Mouse (Mus musculus) left cerebral cortex, postnatal 4 days (tissue): Measurements from ENCODE around the gene Specc1l. TPM values are rescaled to one million over a fixed set of nuclear protein-coding genes. Genes with fewer than 3 reads are reported as not detected.
"Not testable (repeated sequence)": the region's sequence is repeated elsewhere in the genome, so short reads cannot be mapped to it uniquely, and the experiment has no call there.

Source experiments
- DNase-seq: peaks from one replicate; pipeline ENCODE4 v3.0.0-alpha.2; 2022
- intact Hi-C: fragments of 180-260 bp; cut with DNase I; formaldehyde crosslinking; loops from one replicate; pipeline ENCODE4 v1.15.1; 2025
- total RNA-seq, 2 experiments: library from RNA; stranded (reverse); gene quantifications; 2 replicates each; pipeline ENCODE4 v1.2.3; 2021

Gene Specc1l
- total RNA-seq, 2 experiments from 2014 or later: 53.3 to 58.4 TPM

DNA sequence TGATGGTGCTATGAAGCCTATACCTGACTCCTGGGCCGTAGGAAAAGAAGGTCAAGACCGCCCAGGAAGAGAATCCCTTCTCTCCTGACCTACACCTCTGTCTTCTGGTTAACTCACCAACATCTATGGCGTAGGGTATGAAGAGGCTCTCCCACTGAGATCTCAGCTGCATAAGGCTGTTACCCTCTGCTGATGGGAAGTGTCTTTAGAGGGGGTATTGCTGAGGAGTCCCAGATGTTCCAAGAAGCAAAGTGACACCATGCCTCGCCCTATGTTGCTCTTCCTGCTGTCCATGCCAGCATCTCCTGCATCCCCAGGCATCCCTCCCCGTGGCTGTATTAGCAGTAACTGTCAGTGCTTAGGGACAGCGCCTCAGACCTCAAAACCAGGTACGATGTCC, 127.5 kb downstream of the Specc1l start:
- intact Hi-C loops: no loop called here
- no peak for DNase-seq

GRCm38 (mm10) chr10:75341936-75342335, 130.1 kb downstream of the Specc1l start:
- intact Hi-C loops: no loop called here
- no peak for DNase-seq

DNA sequence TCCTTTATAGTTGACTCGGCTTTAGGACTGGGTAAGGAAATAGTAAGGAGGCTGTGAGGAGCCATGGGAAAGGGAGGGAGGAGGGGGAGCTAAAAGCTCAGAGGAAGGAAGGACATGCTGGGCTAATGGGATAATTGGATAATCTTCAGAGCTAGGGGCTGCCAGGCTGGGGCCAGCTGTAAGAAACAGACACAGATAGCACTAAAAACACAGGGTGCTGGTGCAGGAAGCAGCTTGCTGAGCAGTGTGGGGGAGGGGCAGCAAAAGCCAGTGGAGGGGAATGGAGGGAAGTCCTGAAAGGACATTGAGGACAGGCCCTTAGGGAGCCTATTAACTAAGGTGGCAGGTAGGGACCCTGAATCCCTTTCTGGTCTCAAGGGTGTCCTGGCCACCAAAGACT, 132.7 kb downstream of the Specc1l start:
- DNase-seq, intact Hi-C loops: not testable (repeated sequence)

DNA sequence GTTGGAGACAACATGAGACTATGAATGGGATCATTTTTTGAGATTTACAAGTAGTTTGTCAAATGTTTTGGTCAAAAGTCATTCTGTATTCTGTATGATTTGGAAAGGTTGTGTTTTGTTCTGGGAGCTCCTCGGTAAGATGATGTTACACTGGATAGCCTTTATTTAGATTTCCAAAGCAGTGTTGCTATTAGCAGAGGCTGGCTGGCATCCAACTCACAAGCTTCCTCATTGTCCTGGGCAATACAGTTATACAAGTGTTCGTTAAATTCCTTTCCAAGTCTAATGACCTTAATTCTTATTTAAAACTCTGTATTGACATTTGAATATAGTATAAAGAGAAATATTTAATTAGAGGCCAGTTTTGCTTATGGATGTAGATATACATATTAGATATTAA, 133.4 kb downstream of the Specc1l start:
- DNase-seq: no peak
- intact Hi-C loops: no loop called here

GRCm38 (mm10) chr10:75350564-75350963, 138.7 kb downstream of the Specc1l start:
- no peak for DNase-seq
- intact Hi-C loops: no loop called here

DNA sequence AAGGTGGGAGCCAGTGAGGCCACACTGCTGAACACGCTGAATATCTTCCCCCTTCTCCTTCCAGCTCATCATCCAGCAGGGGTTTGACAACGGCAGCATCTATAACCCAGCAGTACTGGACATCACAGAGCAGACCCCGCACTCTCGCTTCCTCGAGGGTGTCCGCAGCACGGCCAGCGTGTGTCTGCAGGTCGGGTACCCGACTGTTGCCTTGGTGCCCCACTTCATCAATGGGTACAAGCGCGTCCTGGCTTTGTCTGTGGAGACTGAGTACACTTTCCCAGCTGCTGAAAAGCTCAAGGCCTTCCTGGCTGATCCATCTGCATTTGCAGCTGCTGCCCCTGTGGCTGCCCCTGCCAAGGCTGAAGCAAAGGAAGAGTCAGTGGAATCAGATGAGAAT, 140.7 kb downstream of the Specc1l start:
- no peak for DNase-seq
- intact Hi-C loops: no loop called here

- DNase-seq, intact Hi-C loops: not testable (repeated sequence)
These were observed 142.0 kb downstream of the Specc1l start for GRCm38 (mm10) chr10:75353838-75354241.

DNA sequence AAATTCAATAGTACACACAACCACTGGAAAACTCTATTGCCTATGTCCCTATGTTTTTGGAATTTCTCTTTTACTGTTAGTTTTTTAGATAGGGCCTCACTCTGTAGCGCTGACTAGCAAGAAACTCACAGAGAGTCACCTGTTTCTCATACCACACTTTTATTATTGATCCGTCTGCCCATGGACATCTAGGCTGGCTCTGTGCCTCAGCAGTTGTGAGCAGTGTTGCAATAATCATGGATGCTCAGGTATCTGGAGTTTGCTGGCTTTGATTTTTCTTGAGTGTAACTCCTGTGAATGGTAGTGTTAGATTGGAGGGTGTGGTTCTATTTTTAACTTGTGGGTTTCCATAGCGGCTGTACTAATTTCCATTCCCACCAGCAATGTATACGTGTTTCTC, 143.5 kb downstream of the Specc1l start:
- no peak for DNase-seq
- intact Hi-C loops: no loop called here

Other genes starting within 250 kb of the Specc1l start
- gene Gnaz, start 244.9 kb upstream of the Specc1l start, total RNA-seq: 100 to 1,000 TPM; 134 to 150 TPM
- gene Rsph14, start 179.5 kb upstream of the Specc1l start, total RNA-seq: under 1 TPM; 0.70 to 0.81 TPM
- gene Rab36, start 175.0 kb upstream of the Specc1l start, total RNA-seq: 10 to 100 TPM; 35.5 to 36.1 TPM
- 10 to 100 TPM; 91.0 to 94.5 TPM for gene Bcr, start 151.5 kb upstream of the Specc1l start, total RNA-seq
- gene Adora2a, start 104.8 kb downstream of the Specc1l start, total RNA-seq: 10 to 100 TPM; 10.2 to 13.5 TPM
- gene Upb1, start 189.0 kb downstream of the Specc1l start, total RNA-seq: under 1 TPM; 0.12 to 0.52 TPM